Mouse (Mus musculus): Measurements from ENCODE around the gene Mcrip2. TPM values are rescaled to one million over a fixed set of nuclear protein-coding genes. Genes with fewer than 3 reads are reported as not detected.

The Mcrip2 gene
- polyA plus RNA-seq, 1 experiment from 2014 or later = 8.2 TPM

GRCm38 (mm10) chr17:25825984-25826570 lies 42.5 kb downstream of the Mcrip2 start:
- DNase-seq (ENCODE audit: low spot score) = no peak
- WGBS = 94% methylated on average over 27 of the region's 27 CpGs
- Histone ChIP-seq H3K27me3 (ENCODE audit: control insufficient read depth, insufficient read depth, low read length) (no peaks in the 10 kb centered on the region), H3K9me3 (ENCODE audit: control insufficient read depth, low read length) (no peaks in the 10 kb centered on the region), H3K4me3 (ENCODE audit: low read depth, low read length) (no peak overlapping the region), H3K27ac (ENCODE audit: low read depth, low read length) (no peak overlapping the region), H3K4me2 (ENCODE audit: low read depth) (no peak overlapping the region), H3K9ac (ENCODE audit: low read length) (no peak overlapping the region), H3K36me3 (ENCODE audit: control insufficient read depth, insufficient read depth, low read length) (peaks cover 9% of the 10 kb centered on the region), H3K4me1 (ENCODE audit: control insufficient read depth, insufficient read depth, low read length) (peaks cover 34% of the 10 kb centered on the region)
- ATAC-seq (ENCODE audit: insufficient read depth, low FRiP score, low TSS enrichment) = no peak

DNA sequence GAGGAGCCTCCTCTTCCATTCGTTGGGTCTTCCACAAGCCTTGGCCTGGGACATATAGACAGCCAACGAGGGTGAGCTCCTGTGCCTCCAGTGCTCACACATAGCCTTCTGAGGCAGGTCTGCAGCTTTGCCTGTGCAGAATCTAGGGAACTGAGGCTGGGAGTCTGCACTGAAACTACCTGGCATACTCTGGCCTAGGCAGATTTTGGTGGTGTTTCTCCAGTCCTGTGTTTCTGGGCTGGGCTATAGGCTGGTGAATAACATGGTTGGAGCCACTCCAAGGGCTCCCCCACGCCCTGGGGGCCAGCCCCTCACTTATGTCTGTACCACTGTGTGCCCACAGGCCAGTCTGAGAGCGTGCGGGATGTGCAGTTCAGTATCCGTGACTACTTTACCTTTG lies 43.3 kb downstream of the Mcrip2 start:
- no peak overlapping the region for H3K4me2 ChIP-seq (ENCODE audit: low read depth)
- H3K9ac ChIP-seq (ENCODE audit: low read length) = no peak overlapping the region

DNA sequence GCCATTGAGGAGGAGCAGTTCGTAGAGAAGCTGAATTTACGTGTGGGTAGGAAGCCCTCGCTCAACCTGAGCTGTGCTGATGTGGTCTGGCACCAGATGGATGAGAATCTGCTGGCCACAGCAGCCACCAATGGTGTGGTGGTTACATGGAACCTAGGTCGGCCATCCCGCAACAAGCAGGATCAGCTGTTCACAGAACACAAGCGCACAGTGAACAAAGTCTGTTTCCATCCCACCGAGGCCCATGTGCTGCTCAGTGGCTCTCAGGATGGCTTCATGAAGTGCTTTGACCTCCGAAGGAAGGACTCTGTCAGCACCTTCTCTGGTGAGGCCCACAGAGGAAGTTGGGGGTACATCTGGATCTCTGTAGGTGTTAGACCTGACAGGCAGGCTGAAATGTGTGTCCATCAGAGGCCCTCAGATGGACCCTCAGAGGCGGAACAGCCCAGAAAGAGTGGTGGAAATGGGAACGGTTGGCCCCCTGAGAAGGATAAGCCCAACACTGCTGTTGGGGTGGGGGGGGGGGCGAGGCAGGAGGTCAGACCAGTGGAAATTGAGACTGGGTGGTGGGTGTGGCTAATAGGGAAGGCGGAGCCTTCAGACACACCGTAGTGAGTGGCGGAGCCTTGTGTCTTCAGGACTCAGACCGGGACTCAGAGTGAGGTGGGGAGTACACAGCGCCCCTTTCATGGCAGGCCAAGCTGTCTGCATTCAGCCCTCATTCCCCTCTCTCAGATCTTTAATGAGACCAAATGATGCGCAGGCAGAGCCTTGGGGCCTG lies 44.0 kb downstream of the Mcrip2 start:
- ATAC-seq (ENCODE audit: insufficient read depth, low FRiP score, low TSS enrichment) = no peak
- Histone ChIP-seq H3K27me3 (ENCODE audit: control insufficient read depth, insufficient read depth, low read length) (peaks cover 9% of the 10 kb centered on the region), H3K27ac (ENCODE audit: low read depth, low read length) (no peak overlapping the region), H3K9me3 (ENCODE audit: control insufficient read depth, low read length) (no peaks in the 10 kb centered on the region), H3K9ac (ENCODE audit: low read length) (peak overlapping the region; percentile 49), H3K4me3 (ENCODE audit: low read depth, low read length) (peak overlapping the region; percentile 44), H3K36me3 (ENCODE audit: control insufficient read depth, insufficient read depth, low read length) (no peaks in the 10 kb centered on the region), H3K4me2 (ENCODE audit: low read depth) (peak overlapping the region; percentile 88), H3K4me1 (ENCODE audit: control insufficient read depth, insufficient read depth, low read length) (peaks cover 21% of the 10 kb centered on the region)
- no peak for DNase-seq (ENCODE audit: low spot score)
- 72% methylated on average over 16 of the region's 17 CpGs for WGBS

More for the DNA sequence above, 43.3 kb downstream of the Mcrip2 start:
- H3K36me3 ChIP-seq (ENCODE audit: control insufficient read depth, insufficient read depth, low read length) = peaks cover 1% of the 10 kb centered on the region
- peaks cover 1% of the 10 kb centered on the region; the same call in 1 of the 2 replicates for H3K27me3 ChIP-seq (ENCODE audit: control insufficient read depth, insufficient read depth, low read length)
- DNase-seq (ENCODE audit: low spot score) = no peak
- H3K27ac ChIP-seq (ENCODE audit: low read depth, low read length) = no peak overlapping the region
- H3K9me3 ChIP-seq (ENCODE audit: control insufficient read depth, low read length) = no peaks in the 10 kb centered on the region
- ATAC-seq (ENCODE audit: insufficient read depth, low FRiP score, low TSS enrichment) = no peak
- no peak overlapping the region for H3K4me3 ChIP-seq (ENCODE audit: low read depth, low read length)
- 90% methylated on average over 6 of the region's 6 CpGs for WGBS
- H3K4me1 ChIP-seq (ENCODE audit: control insufficient read depth, insufficient read depth, low read length) = peaks cover 26% of the 10 kb centered on the region

DNA sequence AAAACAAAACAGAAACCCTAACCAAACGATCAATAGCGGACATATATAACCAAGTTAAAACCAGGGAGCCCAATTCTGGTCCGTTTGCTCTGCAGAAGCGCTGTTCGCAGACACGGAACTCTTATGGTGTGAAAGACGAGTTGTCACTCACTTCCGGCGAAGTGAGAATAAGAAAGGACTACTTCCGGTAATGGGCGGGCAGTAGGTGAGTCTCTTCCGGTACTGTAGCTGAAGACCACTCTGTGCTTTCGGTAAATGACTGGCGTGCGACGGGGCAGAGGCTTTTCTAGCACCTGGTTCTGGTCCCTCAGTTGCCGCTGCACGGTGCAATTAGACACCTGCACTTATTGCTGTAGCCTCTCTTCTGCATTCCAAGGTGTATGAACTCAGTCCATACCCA lies 45.1 kb downstream of the Mcrip2 start, which contains the start of gene Wdr24:
Gene Wdr24 (plus strand): TSS at position 176 of the 400 bp plus-strand sequence.
- peak; percentile 57; the same call in 1 of the 2 replicates for ATAC-seq (ENCODE audit: insufficient read depth, low FRiP score, low TSS enrichment)
- Histone ChIP-seq H3K27ac (ENCODE audit: low read depth, low read length) (no peak within 1 kb of the TSS), H3K4me1 (ENCODE audit: control insufficient read depth, insufficient read depth, low read length) (peaks cover 18% of the 10 kb centered on the region), H3K4me3 (ENCODE audit: low read depth, low read length) (peak within 1 kb of the TSS; percentile 44), H3K9ac (ENCODE audit: low read length) (peak within 1 kb of the TSS; percentile 49), H3K4me2 (ENCODE audit: low read depth) (peak within 1 kb of the TSS; percentile 88), H3K36me3 (ENCODE audit: control insufficient read depth, insufficient read depth, low read length) (no peaks in the 10 kb centered on the region), H3K9me3 (ENCODE audit: control insufficient read depth, low read length) (no peaks in the 10 kb centered on the region), H3K27me3 (ENCODE audit: control insufficient read depth, insufficient read depth, low read length) (peaks cover 20% of the 10 kb centered on the region)
- DNase-seq (ENCODE audit: low spot score) = peak; percentile 73
- under 1% methylated on average over 18 of the region's 18 CpGs for WGBS

- 5% methylated on average over 46 of the region's 46 CpGs for WGBS
- Histone ChIP-seq H3K9ac (ENCODE audit: low read length) (peak overlapping the region; percentile 18), H3K4me1 (ENCODE audit: control insufficient read depth, insufficient read depth, low read length) (peaks cover 4% of the 10 kb centered on the region), H3K4me2 (ENCODE audit: low read depth) (peak overlapping the region; percentile 17; the same call in 1 of the 2 replicates), H3K4me3 (ENCODE audit: low read depth, low read length) (peak overlapping the region; percentile 4; the same call in 1 of the 2 replicates), H3K9me3 (ENCODE audit: control insufficient read depth, low read length) (no peaks in the 10 kb centered on the region), H3K27ac (ENCODE audit: low read depth, low read length) (no peak overlapping the region), H3K36me3 (ENCODE audit: control insufficient read depth, insufficient read depth, low read length) (no peaks in the 10 kb centered on the region), H3K27me3 (ENCODE audit: control insufficient read depth, insufficient read depth, low read length) (peaks cover 30% of the 10 kb centered on the region)
- DNase-seq (ENCODE audit: low spot score) (no peak), ATAC-seq (ENCODE audit: insufficient read depth, low FRiP score, low TSS enrichment) (no peak)
Observed at GRCm38 (mm10) chr17:25818851-25819780, 49.4 kb downstream of the Mcrip2 start.

DNA sequence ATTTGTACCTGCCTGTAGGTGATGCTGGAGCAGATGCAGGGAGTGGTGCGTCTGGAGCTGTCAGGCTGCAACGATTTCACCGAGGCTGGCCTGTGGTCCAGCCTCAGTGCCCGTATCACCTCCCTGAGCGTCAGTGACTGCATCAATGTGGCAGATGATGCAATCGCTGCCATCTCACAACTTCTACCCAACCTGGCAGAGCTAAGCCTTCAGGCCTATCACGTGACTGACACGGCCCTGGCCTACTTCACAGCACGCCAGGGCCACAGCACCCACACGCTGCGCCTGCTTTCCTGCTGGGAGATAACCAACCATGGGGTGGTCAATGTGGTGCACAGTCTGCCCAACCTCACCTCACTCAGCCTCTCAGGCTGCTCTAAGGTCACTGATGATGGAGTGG lies 50.9 kb downstream of the Mcrip2 start:
- no peaks in the 10 kb centered on the region for H3K4me1 ChIP-seq (ENCODE audit: control insufficient read depth, insufficient read depth, low read length)
- no peak overlapping the region for H3K4me2 ChIP-seq (ENCODE audit: low read depth)
- 85% methylated on average over 11 of the region's 11 CpGs for WGBS
- H3K9ac ChIP-seq (ENCODE audit: low read length) = no peak overlapping the region
- no peaks in the 10 kb centered on the region for H3K9me3 ChIP-seq (ENCODE audit: control insufficient read depth, low read length)
- no peak for DNase-seq (ENCODE audit: low spot score)
- ATAC-seq (ENCODE audit: insufficient read depth, low FRiP score, low TSS enrichment) = no peak
- peaks cover 30% of the 10 kb centered on the region for H3K27me3 ChIP-seq (ENCODE audit: control insufficient read depth, insufficient read depth, low read length)
- H3K36me3 ChIP-seq (ENCODE audit: control insufficient read depth, insufficient read depth, low read length) = no peaks in the 10 kb centered on the region
- H3K4me3 ChIP-seq (ENCODE audit: low read depth, low read length) = no peak overlapping the region
- no peak overlapping the region for H3K27ac ChIP-seq (ENCODE audit: low read depth, low read length)

Small RNA genes within 50 kb of the gene (microRNA-seq; reads per million reads assigned to microRNA genes)
- not detected for gene Mir3082

Other genes starting within 250 kb of the Mcrip2 start
- 2.8 and 3.3 TPM in 2 replicates for gene Gng13, start 151.6 kb downstream of the Mcrip2 start, polyA plus RNA-seq (2014; fragmentation: Nextera tagmentation; extraction: Ambion mirVana)
- gene Chtf18, start 141.3 kb downstream of the Mcrip2 start, polyA plus RNA-seq (2014; fragmentation: Nextera tagmentation; extraction: Ambion mirVana) = 20.3 and 22.5 TPM in 2 replicates
- gene Rpusd1, start 141.1 kb downstream of the Mcrip2 start, polyA plus RNA-seq (2014; fragmentation: Nextera tagmentation; extraction: Ambion mirVana) = 21.5 and 22.9 TPM in 2 replicates
- 0.13 TPM in 1 of 2 replicates, not detected in the other for gene Mslnl, start 132.7 kb downstream of the Mcrip2 start, polyA plus RNA-seq (2014; fragmentation: Nextera tagmentation; extraction: Ambion mirVana)
- gene Msln, start 114.4 kb downstream of the Mcrip2 start, polyA plus RNA-seq (2014; fragmentation: Nextera tagmentation; extraction: Ambion mirVana) = 0.42 TPM in 1 of 2 replicates, not detected in the other
- 22.9 and 27.8 TPM in 2 replicates for gene Narfl, start 95.0 kb downstream of the Mcrip2 start, polyA plus RNA-seq (2014; fragmentation: Nextera tagmentation; extraction: Ambion mirVana)
- 74.6 and 77.3 TPM in 2 replicates for gene Haghl, start 83.1 kb downstream of the Mcrip2 start, polyA plus RNA-seq (2014; fragmentation: Nextera tagmentation; extraction: Ambion mirVana)
- 0.15 and 0.34 TPM in 2 replicates for gene Ccdc78, start 82.2 kb downstream of the Mcrip2 start, polyA plus RNA-seq (2014; fragmentation: Nextera tagmentation; extraction: Ambion mirVana)
- 65.7 and 66.6 TPM in 2 replicates for gene Fam173a, start 75.9 kb downstream of the Mcrip2 start, polyA plus RNA-seq (2014; fragmentation: Nextera tagmentation; extraction: Ambion mirVana)
- 0.78 TPM in 1 of 2 replicates, not detected in the other for gene AC134908.4, start 73.1 kb downstream of the Mcrip2 start, polyA plus RNA-seq (2014; fragmentation: Nextera tagmentation; extraction: Ambion mirVana)
- 29.4 and 38.8 TPM in 2 replicates for gene Metrn, start 71.6 kb downstream of the Mcrip2 start, polyA plus RNA-seq (2014; fragmentation: Nextera tagmentation; extraction: Ambion mirVana)
- gene Fbxl16, start 59.7 kb downstream of the Mcrip2 start, polyA plus RNA-seq (2014; fragmentation: Nextera tagmentation; extraction: Ambion mirVana) = 13.2 and 14.7 TPM in 2 replicates
- 29.2 and 31.8 TPM in 2 replicates for gene Wdr24, start 45.1 kb downstream of the Mcrip2 start, polyA plus RNA-seq (2014; fragmentation: Nextera tagmentation; extraction: Ambion mirVana)
- gene Jmjd8, start 39.9 kb downstream of the Mcrip2 start, polyA plus RNA-seq (2014; fragmentation: Nextera tagmentation; extraction: Ambion mirVana) = 52.1 and 55.6 TPM in 2 replicates
- 327 and 334 TPM in 2 replicates for gene Stub1, start 35.4 kb downstream of the Mcrip2 start, polyA plus RNA-seq (2014; fragmentation: Nextera tagmentation; extraction: Ambion mirVana)
- gene Rhbdl1, start 31.5 kb downstream of the Mcrip2 start, polyA plus RNA-seq (2014; fragmentation: Nextera tagmentation; extraction: Ambion mirVana) = 4.3 and 4.4 TPM in 2 replicates
- 1.2 and 2.9 TPM in 2 replicates for gene Gm20683, start 27.0 kb downstream of the Mcrip2 start, polyA plus RNA-seq (2014; fragmentation: Nextera tagmentation; extraction: Ambion mirVana)
- 8.6 and 10.5 TPM in 2 replicates for gene Rhot2, start 23.9 kb downstream of the Mcrip2 start, polyA plus RNA-seq (2014; fragmentation: Nextera tagmentation; extraction: Ambion mirVana)
- gene Wdr90, start 7.3 kb downstream of the Mcrip2 start, polyA plus RNA-seq (2014; fragmentation: Nextera tagmentation; extraction: Ambion mirVana) = 17.8 and 20.3 TPM in 2 replicates
- 57.8 and 58.8 TPM in 2 replicates for gene Mettl26, start 6.3 kb upstream of the Mcrip2 start, polyA plus RNA-seq (2014; fragmentation: Nextera tagmentation; extraction: Ambion mirVana)
- 1.2 and 1.7 TPM in 2 replicates for gene Wfikkn1, start 12.1 kb upstream of the Mcrip2 start, polyA plus RNA-seq (2014; fragmentation: Nextera tagmentation; extraction: Ambion mirVana)
- 23.6 and 25.9 TPM in 2 replicates for gene Rab40c, start 51.0 kb upstream of the Mcrip2 start, polyA plus RNA-seq (2014; fragmentation: Nextera tagmentation; extraction: Ambion mirVana)
- gene Pigq, start 76.2 kb upstream of the Mcrip2 start, polyA plus RNA-seq (2014; fragmentation: Nextera tagmentation; extraction: Ambion mirVana) = 51.6 and 60.9 TPM in 2 replicates
- 0.11 and 0.38 TPM in 2 replicates for gene Nhlrc4, start 76.2 kb upstream of the Mcrip2 start, polyA plus RNA-seq (2014; fragmentation: Nextera tagmentation; extraction: Ambion mirVana)
- gene A930017K11Rik, start 83.8 kb upstream of the Mcrip2 start, polyA plus RNA-seq (2014; fragmentation: Nextera tagmentation; extraction: Ambion mirVana) = not detected in 2 replicates
- 21.0 and 23.3 TPM in 2 replicates for gene Capn15, start 117.0 kb upstream of the Mcrip2 start, polyA plus RNA-seq (2014; fragmentation: Nextera tagmentation; extraction: Ambion mirVana)
- gene Rab11fip3, start 200.8 kb upstream of the Mcrip2 start, polyA plus RNA-seq (2014; fragmentation: Nextera tagmentation; extraction: Ambion mirVana) = 24.4 and 24.8 TPM in 2 replicates
- 16.5 and 22.9 TPM in 2 replicates for gene Decr2, start 221.6 kb upstream of the Mcrip2 start, polyA plus RNA-seq (2014; fragmentation: Nextera tagmentation; extraction: Ambion mirVana)
- 66.9 and 68.2 TPM in 2 replicates for gene Nme4, start 226.8 kb upstream of the Mcrip2 start, polyA plus RNA-seq (2014; fragmentation: Nextera tagmentation; extraction: Ambion mirVana)
- 1.1 and 1.3 TPM in 2 replicates for gene Tmem8, start 244.5 kb upstream of the Mcrip2 start, polyA plus RNA-seq (2014; fragmentation: Nextera tagmentation; extraction: Ambion mirVana)